Mouse (Mus musculus): ENCODE measurements around the gene Gm21874. TPM values are rescaled to one million over a fixed set of nuclear protein-coding genes. Genes with fewer than 3 reads are reported as not detected.
"Not testable (repeated sequence)": the region's sequence is repeated elsewhere in the genome, so short reads cannot be mapped to it uniquely, and the experiment has no call there.

The Gm21874 gene
- not detected in 2 replicates for polyA plus RNA-seq (2015; fragmentation: Nextera tagmentation; extraction: Ambion mirVana)

- ATAC-seq; H3K4me1 ChIP-seq (replicated peaks; ENCODE audit: control insufficient read depth, insufficient read depth, low read length); H3K36me3 ChIP-seq (ENCODE audit: control insufficient read depth, insufficient read depth): not testable (repeated sequence)
Measured at GRCm38 (mm10) chrY:9416048-9416447, at the start of gene Gm21874. Gene Gm21874, minus strand, starts transcription at chrY:9416148.

More at GRCm38 (mm10) chrY:9416048-9416447, at the start of gene Gm21874:
- H3K4me2 ChIP-seq (replicated peaks; ENCODE audit: low read depth); H3K27me3 ChIP-seq (replicated peaks; ENCODE audit: control insufficient read depth, insufficient read depth, low read length); H3K9me3 ChIP-seq (ENCODE audit: control insufficient read depth); H3K4me3 ChIP-seq (ENCODE audit: low read depth, low read length); H3K27ac ChIP-seq (ENCODE audit: low read depth, low read length); H3K9ac ChIP-seq (ENCODE audit: low read depth, low read length): not testable (repeated sequence)

Other genes with a start within 250 kb of the Gm21874 start
- not detected in 2 replicates for gene Gm21721, start 214.0 kb downstream of the Gm21874 start, polyA plus RNA-seq (2015; fragmentation: Nextera tagmentation; extraction: Ambion mirVana)
- not detected in 2 replicates for gene Gm21812, start 69.0 kb downstream of the Gm21874 start, polyA plus RNA-seq (2015; fragmentation: Nextera tagmentation; extraction: Ambion mirVana)

Data from intestine, postnatal 0 days (tissue).